Mouse (Mus musculus): ENCODE measurements around the gene Ncdn. TPM values are rescaled to one million over a fixed set of nuclear protein-coding genes. Genes with fewer than 3 reads are reported as not detected.

The Ncdn gene
- polyA plus RNA-seq, 1 experiment from 2014 or later = 21.9 TPM

- 5% methylated on average over 12 of the region's 12 CpGs for WGBS
- no peak overlapping the region for H3K9ac ChIP-seq (replicated peaks; ENCODE audit: low read depth, low read length)
Measured at GRCm38 (mm10) chr4:126741448-126741847, 11.8 kb downstream of the Ncdn start.

GRCm38 (mm10) chr4:126739966-126740676, 13.1 kb downstream of the Ncdn start:
- Histone ChIP-seq H3K4me3 (ENCODE audit: low read depth, low read length) (no peak overlapping the region), H3K27ac (ENCODE audit: low read length) (no peak overlapping the region), H3K27me3 (ENCODE audit: control insufficient read depth, insufficient read depth, low read length) (peaks cover 17% of the 10 kb centered on the region), H3K9me3 (ENCODE audit: control insufficient read depth, low read depth, low read length) (no peaks in the 10 kb centered on the region), H3K36me3 (ENCODE audit: control insufficient read depth, insufficient read depth, low read length) (peaks cover 9% of the 10 kb centered on the region), H3K9ac (replicated peaks; ENCODE audit: low read depth, low read length) (no peak overlapping the region), H3K4me2 (replicated peaks; ENCODE audit: low read depth, low read length) (no peak overlapping the region), H3K4me1 (ENCODE audit: control insufficient read depth, insufficient read depth, low read length) (0 out of 2 replicates have a peak, but pooled peaks cover 3% of the 10 kb centered on the region)
- 20% methylated on average over 10 of the region's 10 CpGs for WGBS
- ATAC-seq (ENCODE audit: insufficient number of reproducible peaks, insufficient read depth, low FRiP score, low read depth) = no peak

More at GRCm38 (mm10) chr4:126741448-126741847, 11.8 kb downstream of the Ncdn start:
- Histone ChIP-seq H3K9me3 (ENCODE audit: control insufficient read depth, low read depth, low read length) (no peaks in the 10 kb centered on the region), H3K36me3 (ENCODE audit: control insufficient read depth, insufficient read depth, low read length) (peaks cover 22% of the 10 kb centered on the region), H3K4me3 (ENCODE audit: low read depth, low read length) (no peak overlapping the region), H3K27ac (ENCODE audit: low read length) (no peak overlapping the region), H3K27me3 (ENCODE audit: control insufficient read depth, insufficient read depth, low read length) (peaks cover 8% of the 10 kb centered on the region), H3K4me1 (ENCODE audit: control insufficient read depth, insufficient read depth, low read length) (no peaks in the 10 kb centered on the region), H3K4me2 (replicated peaks; ENCODE audit: low read depth, low read length) (0 out of 2 replicates have a peak overlapping the region, but pooled peaks have one; percentile 19)
- ATAC-seq (ENCODE audit: insufficient number of reproducible peaks, insufficient read depth, low FRiP score, low read depth) = peak; percentile 53

- H3K36me3 ChIP-seq (ENCODE audit: control insufficient read depth, insufficient read depth, low read length) = no peaks in the 10 kb centered on the region
- peaks cover 48% of the 10 kb centered on the region for H3K27me3 ChIP-seq (ENCODE audit: control insufficient read depth, insufficient read depth, low read length)
- H3K9ac ChIP-seq (replicated peaks; ENCODE audit: low read depth, low read length) = no peak within 1 kb of the TSS; the same call in 1 of the 2 replicates
- ATAC-seq (ENCODE audit: insufficient number of reproducible peaks, insufficient read depth, low FRiP score, low read depth) = no peak; the same call in 1 of the 2 replicates
- H3K27ac ChIP-seq (ENCODE audit: low read length) = no peak within 1 kb of the TSS
- H3K9me3 ChIP-seq (ENCODE audit: control insufficient read depth, low read depth, low read length) = no peaks in the 10 kb centered on the region; the same call in 1 of the 2 replicates
- 0 out of 2 replicates have a peak, but pooled peaks cover 3% of the 10 kb centered on the region for H3K4me1 ChIP-seq (ENCODE audit: control insufficient read depth, insufficient read depth, low read length)
- peak within 1 kb of the TSS; percentile 29 for H3K4me3 ChIP-seq (ENCODE audit: low read depth, low read length)
- H3K4me2 ChIP-seq (replicated peaks; ENCODE audit: low read depth, low read length) = peak within 1 kb of the TSS; percentile 39
- WGBS = 2% methylated on average over 32 of the region's 32 CpGs
Measured at GRCm38 (mm10) chr4:126736001-126736414, 17.2 kb downstream of the Ncdn start, which contains the start of gene Tfap2e. TSS of gene Tfap2e (minus strand) at chr4:126736240.

- Histone ChIP-seq H3K27me3 (ENCODE audit: control insufficient read depth, insufficient read depth, low read length) (peaks cover 53% of the 10 kb centered on the region), H3K9me3 (ENCODE audit: control insufficient read depth, low read depth, low read length) (no peaks in the 10 kb centered on the region; the same call in 1 of the 2 replicates), H3K9ac (replicated peaks; ENCODE audit: low read depth, low read length) (no peak overlapping the region; the same call in 1 of the 2 replicates), H3K27ac (ENCODE audit: low read length) (no peak overlapping the region), H3K4me2 (replicated peaks; ENCODE audit: low read depth, low read length) (peak overlapping the region; percentile 39), H3K4me1 (ENCODE audit: control insufficient read depth, insufficient read depth, low read length) (0 out of 2 replicates have a peak, but pooled peaks cover 3% of the 10 kb centered on the region), H3K36me3 (ENCODE audit: control insufficient read depth, insufficient read depth, low read length) (no peaks in the 10 kb centered on the region), H3K4me3 (ENCODE audit: low read depth, low read length) (peak overlapping the region; percentile 29)
- WGBS = 3% methylated on average over 59 of the region's 62 CpGs
- no peak; the same call in 1 of the 2 replicates for ATAC-seq (ENCODE audit: insufficient number of reproducible peaks, insufficient read depth, low FRiP score, low read depth)
Measured at GRCm38 (mm10) chr4:126735382-126736000, 17.7 kb downstream of the Ncdn start.

DNA sequence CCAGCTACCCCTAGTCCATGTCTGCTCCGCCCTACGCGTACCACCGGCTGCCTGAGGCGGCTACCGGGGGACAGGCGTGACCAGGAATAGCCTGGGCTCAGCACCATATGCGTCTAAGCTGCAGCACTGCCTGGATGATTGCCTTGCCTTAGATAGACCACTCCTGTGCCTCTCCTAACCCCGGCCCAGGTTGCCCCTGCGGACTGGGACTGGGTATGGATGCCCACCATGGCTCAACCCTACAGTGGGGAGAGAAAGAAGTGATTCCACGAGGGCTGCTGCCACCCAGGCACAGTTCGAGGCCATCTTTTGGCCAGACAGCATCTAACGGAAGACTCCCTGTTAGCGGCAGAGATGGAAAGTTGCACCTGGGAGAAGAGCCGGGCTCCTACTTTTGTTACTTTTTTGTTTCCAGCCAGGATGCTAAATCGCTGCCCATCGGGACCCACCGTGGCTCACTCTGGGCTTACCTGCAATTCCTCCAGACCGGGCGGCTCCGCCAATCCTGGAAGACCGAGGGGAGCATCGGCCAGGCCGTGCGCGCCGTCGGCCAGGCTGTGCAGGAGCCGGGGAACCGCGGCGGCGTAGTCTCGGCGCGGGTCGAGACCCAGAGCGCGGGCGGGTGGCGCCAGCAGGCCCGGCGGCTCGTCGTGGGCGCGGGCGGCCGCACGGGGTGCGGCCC, 18.4 kb downstream of the Ncdn start:
- no peak overlapping the region for H3K27ac ChIP-seq (ENCODE audit: low read length)
- 0 out of 2 replicates have a peak, but pooled peaks cover 3% of the 10 kb centered on the region for H3K4me1 ChIP-seq (ENCODE audit: control insufficient read depth, insufficient read depth, low read length)
- ATAC-seq (ENCODE audit: insufficient number of reproducible peaks, insufficient read depth, low FRiP score, low read depth) = no peak
- 2% methylated on average over 51 of the region's 51 CpGs for WGBS
- H3K9me3 ChIP-seq (ENCODE audit: control insufficient read depth, low read depth, low read length) = no peaks in the 10 kb centered on the region; the same call in 1 of the 2 replicates
- H3K36me3 ChIP-seq (ENCODE audit: control insufficient read depth, insufficient read depth, low read length) = no peaks in the 10 kb centered on the region
- H3K27me3 ChIP-seq (ENCODE audit: control insufficient read depth, insufficient read depth, low read length) = peaks cover 60% of the 10 kb centered on the region
- H3K4me2 ChIP-seq (replicated peaks; ENCODE audit: low read depth, low read length) = peak overlapping the region; percentile 39
- no peak overlapping the region; the same call in 1 of the 2 replicates for H3K9ac ChIP-seq (replicated peaks; ENCODE audit: low read depth, low read length)
- 0 out of 2 replicates have a peak overlapping the region, but pooled peaks have one; percentile 29 for H3K4me3 ChIP-seq (ENCODE audit: low read depth, low read length)

DNA sequence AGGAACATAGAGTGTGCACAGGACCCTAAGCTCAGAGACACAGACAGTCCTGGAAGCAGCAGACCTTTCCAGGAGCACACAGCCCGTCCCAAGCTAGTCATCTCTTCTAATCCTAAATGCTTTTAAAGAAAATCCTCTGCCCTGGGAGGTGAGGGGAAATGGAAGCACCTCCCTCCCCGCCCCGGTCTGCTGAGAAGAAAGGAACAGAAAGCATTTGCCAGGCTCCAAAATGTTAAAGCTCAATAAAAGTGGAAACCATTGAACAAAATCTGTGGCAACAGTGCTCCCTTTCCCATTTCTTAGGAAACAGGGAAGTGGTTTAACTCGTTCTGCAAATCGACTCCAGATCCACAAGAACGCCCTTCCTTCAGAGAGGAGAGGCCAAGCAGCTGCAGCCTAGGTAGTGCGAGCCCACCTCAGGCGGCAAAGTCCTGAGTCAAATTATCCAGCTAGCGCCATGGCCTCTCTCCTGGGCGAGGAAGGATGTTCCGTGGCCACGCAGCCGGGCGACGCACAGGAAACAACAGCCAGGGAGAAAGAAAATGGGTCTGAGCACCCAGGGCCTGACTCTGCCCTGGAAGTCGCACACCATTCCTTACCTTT, 19.1 kb downstream of the Ncdn start:
- no peak overlapping the region for H3K4me2 ChIP-seq (replicated peaks; ENCODE audit: low read depth, low read length)

GRCm38 (mm10) chr4:126732531-126733380, 20.5 kb downstream of the Ncdn start:
- Histone ChIP-seq H3K4me1 (ENCODE audit: control insufficient read depth, insufficient read depth, low read length) (0 out of 2 replicates have a peak, but pooled peaks cover 3% of the 10 kb centered on the region), H3K36me3 (ENCODE audit: control insufficient read depth, insufficient read depth, low read length) (no peaks in the 10 kb centered on the region), H3K4me2 (replicated peaks; ENCODE audit: low read depth, low read length) (no peak overlapping the region; the same call in 1 of the 2 replicates), H3K9me3 (ENCODE audit: control insufficient read depth, low read depth, low read length) (no peaks in the 10 kb centered on the region; the same call in 1 of the 2 replicates), H3K9ac (replicated peaks; ENCODE audit: low read depth, low read length) (no peak overlapping the region), H3K27me3 (ENCODE audit: control insufficient read depth, insufficient read depth, low read length) (peaks cover 60% of the 10 kb centered on the region), H3K27ac (ENCODE audit: low read length) (no peak overlapping the region), H3K4me3 (ENCODE audit: low read depth, low read length) (no peak overlapping the region)
- 7% methylated on average over 26 of the region's 26 CpGs for WGBS
- ATAC-seq (ENCODE audit: insufficient number of reproducible peaks, insufficient read depth, low FRiP score, low read depth) = no peak

More for the DNA sequence above, 19.1 kb downstream of the Ncdn start:
- H3K9ac ChIP-seq (replicated peaks; ENCODE audit: low read depth, low read length) = no peak overlapping the region
- no peaks in the 10 kb centered on the region; the same call in 1 of the 2 replicates for H3K9me3 ChIP-seq (ENCODE audit: control insufficient read depth, low read depth, low read length)
- no peak overlapping the region for H3K4me3 ChIP-seq (ENCODE audit: low read depth, low read length)
- no peak for ATAC-seq (ENCODE audit: insufficient number of reproducible peaks, insufficient read depth, low FRiP score, low read depth)
- WGBS = 4% methylated on average over 16 of the region's 16 CpGs
- no peak overlapping the region for H3K27ac ChIP-seq (ENCODE audit: low read length)
- H3K27me3 ChIP-seq (ENCODE audit: control insufficient read depth, insufficient read depth, low read length) = peaks cover 60% of the 10 kb centered on the region
- 0 out of 2 replicates have a peak, but pooled peaks cover 3% of the 10 kb centered on the region for H3K4me1 ChIP-seq (ENCODE audit: control insufficient read depth, insufficient read depth, low read length)
- H3K36me3 ChIP-seq (ENCODE audit: control insufficient read depth, insufficient read depth, low read length) = no peaks in the 10 kb centered on the region
